Mouse (Mus musculus) MEL (cell line): ENCODE measurements around the gene Mprip.

Source experiments
- CTCF ChIP-seq, 3 experiments: IDR thresholded peaks in 2 of 3; conservative IDR thresholded peaks in 1 of 3; 2 replicates each; pipeline ENCODE4 v1.5.1; 2011 to 2012; ENCODE audit warnings: low read length in 3 of 3, low read depth in 2 of 3, mild to moderate bottlenecking in 2 of 3, improper control_type of control experiment in 1 of 3, inconsistent platforms in 1 of 3, mixed read lengths in 1 of 3, moderate library complexity in 1 of 3; ENCODE audit not compliant: control insufficient read depth in 1 of 3, insufficient read depth in 1 of 3, poor library complexity in 1 of 3, severe bottlenecking in 1 of 3
- GATA1 ChIP-seq: IDR thresholded peaks from 2 replicates; pipeline ENCODE4 v1.6.1; 2011; ENCODE audit warnings: low read depth, low read length, improper control_type of control experiment
- POLR2A ChIP-seq, 2 experiments: IDR thresholded peaks; 2 replicates each; pipeline ENCODE4 v1.6.1; 2011 to 2012; ENCODE audit warnings: low read length in 2 of 2, mild to moderate bottlenecking in 2 of 2, control low read depth in 1 of 2, improper control_type of control experiment in 1 of 2, low read depth in 1 of 2, moderate library complexity in 1 of 2; ENCODE audit not compliant: control insufficient read depth in 1 of 2, insufficient read depth in 1 of 2, poor library complexity in 1 of 2
- POLR2AphosphoS2 ChIP-seq: IDR thresholded peaks from 2 replicates; pipeline ENCODE4 v1.6.1; 2011; ENCODE audit warnings: low read length, improper control_type of control experiment

GRCm38 (mm10) chr11:59759178-59759577 is 98.1 kb downstream of the Mprip start:
- TF ChIP-seq POLR2A (IDR thresholded peaks at IDR 0.05; ENCODE audit: control insufficient read depth in 1 of 2, insufficient read depth in 1 of 2, low read depth in 1 of 2, low read length in 2 of 2, poor library complexity in 1 of 2) (no peak), GATA1 (no peak), CTCF (IDR thresholded peaks at IDR 0.05 in 2 of 3, conservative IDR thresholded peaks at IDR 0.05 in 1 of 3; ENCODE audit: control insufficient read depth in 1 of 3, insufficient read depth in 1 of 3, low read depth in 2 of 3, low read length in 3 of 3, poor library complexity in 1 of 3, severe bottlenecking in 1 of 3) (no peak), POLR2AphosphoS2 (no peak)
